Mouse (Mus musculus) lung, postnatal 0 days (tissue): ENCODE data around the gene Gm49601. TPM values are rescaled to one million over a fixed set of nuclear protein-coding genes. Genes with fewer than 3 reads are reported as not detected.

Source experiments
- ATAC-seq: fragments of 200-750 bp; cut with Nextera tagmentation; 2 replicates; pipeline ENCODE4 v1.8.0; 2017; ENCODE audit warnings: moderate library complexity
- DNase-seq: peaks from one replicate; pipeline ENCODE4 v3.0.0-alpha.2; 2016; ENCODE audit warnings: low spot score
- H3K27ac ChIP-seq: fragments of 300-500 bp; sonication (generic); 2 replicates; pipeline ENCODE4 v1.5.1; 2014; ENCODE audit warnings: antibody characterized with exemption, mild to moderate bottlenecking, low read length, mixed read lengths
- H3K27me3 ChIP-seq: fragments of 300-500 bp; sonication (generic); replicated peaks from 2 replicates; pipeline ENCODE4 v1.6.1; 2014; ENCODE audit warnings: low read length, mixed read lengths; ENCODE audit not compliant: insufficient read depth
- H3K36me3 ChIP-seq: fragments of 300-500 bp; sonication (generic); 2 replicates; pipeline ENCODE4 v1.6.1; 2014; ENCODE audit warnings: low read length, mixed read lengths; ENCODE audit not compliant: insufficient read depth
- H3K4me1 ChIP-seq: fragments of 300-500 bp; sonication (generic); 2 replicates; pipeline ENCODE4 v1.6.1; 2014; ENCODE audit warnings: antibody characterized with exemption, low read depth, low read length, mixed read lengths; ENCODE audit not compliant: insufficient read depth
- H3K4me2 ChIP-seq: fragments of 300-500 bp; sonication (generic); replicated peaks from 2 replicates; pipeline ENCODE4 v1.6.1; 2014; ENCODE audit warnings: low read depth, mild to moderate bottlenecking, low read length, moderate library complexity, mixed read lengths
- H3K4me3 ChIP-seq: fragments of 300-500 bp; sonication (generic); 2 replicates; pipeline ENCODE4 v1.5.1; 2014; ENCODE audit warnings: low read depth, low read length
- H3K9ac ChIP-seq: fragments of 300-500 bp; sonication (generic); replicated peaks from 2 replicates; pipeline ENCODE4 v1.6.1; 2014; ENCODE audit warnings: low read depth, mild to moderate bottlenecking
- H3K9me3 ChIP-seq: fragments of 300-500 bp; sonication (generic); 2 replicates; pipeline ENCODE4 v1.6.1; 2016; ENCODE audit warnings: low read length, mixed read lengths
- CTCF ChIP-seq: IDR thresholded peaks from 2 replicates; pipeline ENCODE4 v1.5.1; 2016; ENCODE audit warnings: antibody characterized with exemption, mild to moderate bottlenecking
- EP300 ChIP-seq: IDR thresholded peaks from 2 replicates; pipeline ENCODE4 v1.6.1; 2016; ENCODE audit warnings: antibody characterized with exemption, mild to moderate bottlenecking, control low read depth
- WGBS: fragments of 180-500 bp; shearing (Covaris S2); extraction: QIAGEN DNeasy Blood & Tissue Kit; methylation state at CpG from one replicate; pipeline ENCODE4 v1.1.7; 2014; 5-methylcytosine and 5-hydroxymethylcytosine counted together
- polyA plus RNA-seq: library from polyadenylated mRNA; unstranded; fragments of >200 nt; fragmentation: Nextera tagmentation; extraction: Ambion mirVana; gene quantifications from 2 replicates; pipeline ENCODE4 v1.2.1, GENCODE M21; 2015

Gene Gm49601
- polyA plus RNA-seq, 1 experiment from 2014 or later, result 2.2 TPM

- Histone ChIP-seq H3K36me3 (no peaks in the 10 kb centered on the region), H3K27me3 (peaks cover 51% of the 10 kb centered on the region), H3K4me2 (peak within 1 kb of the TSS; percentile 75), H3K9me3 (no peaks in the 10 kb centered on the region), H3K9ac (no peak within 1 kb of the TSS), H3K4me1 (peaks cover 16% of the 10 kb centered on the region), H3K27ac (no peak within 1 kb of the TSS), H3K4me3 (peak within 1 kb of the TSS; percentile 41; the same call in 1 of the 2 replicates)
- TF ChIP-seq CTCF, result no peak; the same call in 1 of the 2 replicates
- TF ChIP-seq EP300, result no peak
- 25% methylated on average over 16 of the region's 17 CpGs for WGBS
- ATAC-seq (no peak), DNase-seq (no peak)
These were observed 4.2 kb downstream of the Gm49601 start, which contains the start of gene Gp1bb for GRCm38 (mm10) chr16:18622019-18622418. Gp1bb (minus strand) TSS chr16:18622403.

- no peaks in the 10 kb centered on the region for H3K9me3 ChIP-seq
- no peak overlapping the region for H3K9ac ChIP-seq
- no peak overlapping the region for H3K27ac ChIP-seq
- ATAC-seq, result no peak
- no peak for DNase-seq
- WGBS, result 10% methylated on average over 38 of the region's 38 CpGs
- peak overlapping the region; percentile 41 for H3K4me3 ChIP-seq
- H3K4me2 ChIP-seq, result peak overlapping the region; percentile 75
- peaks cover 16% of the 10 kb centered on the region for H3K4me1 ChIP-seq
- H3K36me3 ChIP-seq, result no peaks in the 10 kb centered on the region
- peaks cover 51% of the 10 kb centered on the region for H3K27me3 ChIP-seq
- TF ChIP-seq EP300, result no peak
- no peak for TF ChIP-seq CTCF
These were observed 4.7 kb downstream of the Gm49601 start for GRCm38 (mm10) chr16:18621362-18622001.

- H3K9ac ChIP-seq, result no peak overlapping the region
- peaks cover 51% of the 10 kb centered on the region for H3K27me3 ChIP-seq
- peaks cover 11% of the 10 kb centered on the region for H3K4me1 ChIP-seq
- ATAC-seq, result peak; percentile 11; the same call in 1 of the 2 replicates
- peak overlapping the region; percentile 41 for H3K4me3 ChIP-seq
- WGBS, result 3% methylated on average over 73 of the region's 74 CpGs
- TF ChIP-seq EP300 (no peak), CTCF (no peak)
- peak overlapping the region; percentile 75 for H3K4me2 ChIP-seq
- no peak for DNase-seq
- no peaks in the 10 kb centered on the region for H3K36me3 ChIP-seq
- no peak overlapping the region for H3K27ac ChIP-seq
- no peaks in the 10 kb centered on the region for H3K9me3 ChIP-seq
These were observed 5.4 kb downstream of the Gm49601 start for GRCm38 (mm10) chr16:18620601-18621361.

GRCm38 (mm10) chr16:18620201-18620600 is 6.0 kb downstream of the Gm49601 start:
- WGBS, result 47% methylated on average over 6 of the region's 6 CpGs
- Histone ChIP-seq H3K27me3 (peaks cover 46% of the 10 kb centered on the region), H3K4me1 (peaks cover 11% of the 10 kb centered on the region), H3K4me2 (no peak overlapping the region; the same call in 1 of the 2 replicates), H3K36me3 (no peaks in the 10 kb centered on the region), H3K9ac (no peak overlapping the region), H3K4me3 (peak overlapping the region; percentile 41; the same call in 1 of the 2 replicates), H3K27ac (no peak overlapping the region), H3K9me3 (no peaks in the 10 kb centered on the region)
- ATAC-seq (no peak), DNase-seq (no peak)
- TF ChIP-seq EP300, result no peak
- TF ChIP-seq CTCF, result no peak

- 41% methylated on average over 4 of the region's 4 CpGs for WGBS
- no peak overlapping the region for H3K9ac ChIP-seq
- H3K4me3 ChIP-seq, result no peak overlapping the region
- no peak overlapping the region for H3K4me2 ChIP-seq
- TF ChIP-seq CTCF (no peak), EP300 (no peak)
- H3K4me1 ChIP-seq, result peaks cover 11% of the 10 kb centered on the region
- no peaks in the 10 kb centered on the region for H3K36me3 ChIP-seq
- peak; percentile 27 for ATAC-seq
- peaks cover 39% of the 10 kb centered on the region for H3K27me3 ChIP-seq
- DNase-seq, result no peak
- no peak overlapping the region for H3K27ac ChIP-seq
- H3K9me3 ChIP-seq, result no peaks in the 10 kb centered on the region
These were observed 7.1 kb downstream of the Gm49601 start for GRCm38 (mm10) chr16:18619110-18619509.

GRCm38 (mm10) chr16:18618297-18618696 is 7.9 kb downstream of the Gm49601 start:
- no peak overlapping the region for H3K9ac ChIP-seq
- no peak overlapping the region for H3K27ac ChIP-seq
- H3K4me2 ChIP-seq, result no peak overlapping the region
- peaks cover 11% of the 10 kb centered on the region for H3K4me1 ChIP-seq
- WGBS, result 62% methylated on average over 2 of the region's 2 CpGs
- no peak for DNase-seq
- H3K36me3 ChIP-seq, result no peaks in the 10 kb centered on the region
- no peak overlapping the region for H3K4me3 ChIP-seq
- no peaks in the 10 kb centered on the region for H3K9me3 ChIP-seq
- ATAC-seq, result no peak
- TF ChIP-seq EP300, result no peak
- no peak for TF ChIP-seq CTCF
- peaks cover 39% of the 10 kb centered on the region for H3K27me3 ChIP-seq
